Mouse (Mus musculus) megakaryocyte, embryonic 14.5 days (primary cell): ENCODE results near the gene Dclk2. TPM values are rescaled to one million over a fixed set of nuclear protein-coding genes. Genes with fewer than 3 reads are reported as not detected.

Experiments
- H3K27me3 ChIP-seq: replicated peaks from 2 replicates; pipeline ENCODE3; 2012; ENCODE audit warnings: inconsistent platforms
- H3K36me3 ChIP-seq: replicated peaks from 2 replicates; pipeline ENCODE3; 2012; ENCODE audit warnings: low read length, inconsistent platforms, mixed read lengths
- H3K4me1 ChIP-seq: 2 replicates; pipeline ENCODE4 v1.6.1; 2012; ENCODE audit warnings: inconsistent platforms
- H3K4me3 ChIP-seq: replicated peaks from 2 replicates; pipeline ENCODE3; 2012; ENCODE audit warnings: moderate library complexity, mild to moderate bottlenecking, inconsistent platforms
- H3K9me3 ChIP-seq: 2 replicates; pipeline ENCODE4 v1.6.1; 2012; ENCODE audit warnings: inconsistent platforms
- FLI1 ChIP-seq: IDR thresholded peaks from 2 replicates; pipeline ENCODE4 v1.6.1; 2012; ENCODE audit warnings: low read length, inconsistent platforms, mixed read lengths
- GATA1 ChIP-seq: IDR thresholded peaks from 3 replicates; pipeline ENCODE4 v1.6.1; 2012; ENCODE audit warnings: mixed read lengths, low read length, inconsistent platforms, borderline replicate concordance
- polyA plus RNA-seq: library from polyadenylated mRNA; stranded (reverse); fragments of >175 nt; gene quantifications from 2 replicates; pipeline ENCODE4 v1.2.3, GENCODE M21; 2012; ENCODE audit warnings: low replicate concordance; ENCODE audit not compliant: insufficient read depth

Gene Dclk2
- polyA plus RNA-seq, 1 experiment, result 4.5 TPM

- H3K4me1 ChIP-seq, result peaks cover 55% of the 10 kb centered on the region
- H3K4me3 ChIP-seq, result peak overlapping the region; percentile 65
- no peaks in the 10 kb centered on the region for H3K27me3 ChIP-seq
- TF ChIP-seq FLI1 (no peak), GATA1 (no peak)
- peaks cover 45% of the 10 kb centered on the region for H3K36me3 ChIP-seq
- H3K9me3 ChIP-seq, result no peaks in the 10 kb centered on the region
These were observed 145.8 kb downstream of the Dclk2 start for GRCm38 (mm10) chr3:86774566-86775443.

DNA sequence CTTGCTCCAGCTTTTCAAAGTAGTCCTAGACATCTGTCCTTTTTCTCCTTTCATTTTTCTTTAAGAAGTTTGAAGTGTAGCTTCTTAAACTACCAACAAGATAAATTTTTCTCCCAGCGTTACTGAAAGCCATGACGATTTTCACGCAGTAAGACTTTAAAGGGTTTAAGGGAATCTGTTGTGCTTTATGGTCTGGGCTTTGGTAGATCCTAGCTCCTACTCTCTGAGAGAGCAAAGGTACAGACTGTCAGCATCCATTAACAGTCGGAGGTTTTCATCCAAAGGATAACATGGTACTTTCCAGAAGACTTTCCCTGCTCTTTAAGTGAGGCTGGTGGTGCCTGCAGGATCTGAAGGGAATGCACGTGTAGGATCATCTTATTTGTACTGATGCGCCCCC is 151.7 kb downstream of the Dclk2 start:
- Histone ChIP-seq H3K36me3 (peaks cover 11% of the 10 kb centered on the region), H3K27me3 (peaks cover 18% of the 10 kb centered on the region), H3K4me1 (peaks cover 40% of the 10 kb centered on the region), H3K4me3 (no peak overlapping the region), H3K9me3 (peaks cover 3% of the 10 kb centered on the region; the same call in 1 of the 2 replicates)
- no peak for TF ChIP-seq GATA1
- TF ChIP-seq FLI1, result no peak

GRCm38 (mm10) chr3:86768553-86768952 is 152.1 kb downstream of the Dclk2 start:
- no peak overlapping the region for H3K4me3 ChIP-seq
- TF ChIP-seq GATA1 (no peak), FLI1 (no peak)
- H3K36me3 ChIP-seq, result peaks cover 12% of the 10 kb centered on the region
- H3K27me3 ChIP-seq, result peaks cover 18% of the 10 kb centered on the region
- peaks cover 5% of the 10 kb centered on the region; the same call in 1 of the 2 replicates for H3K9me3 ChIP-seq
- H3K4me1 ChIP-seq, result peaks cover 36% of the 10 kb centered on the region

DNA sequence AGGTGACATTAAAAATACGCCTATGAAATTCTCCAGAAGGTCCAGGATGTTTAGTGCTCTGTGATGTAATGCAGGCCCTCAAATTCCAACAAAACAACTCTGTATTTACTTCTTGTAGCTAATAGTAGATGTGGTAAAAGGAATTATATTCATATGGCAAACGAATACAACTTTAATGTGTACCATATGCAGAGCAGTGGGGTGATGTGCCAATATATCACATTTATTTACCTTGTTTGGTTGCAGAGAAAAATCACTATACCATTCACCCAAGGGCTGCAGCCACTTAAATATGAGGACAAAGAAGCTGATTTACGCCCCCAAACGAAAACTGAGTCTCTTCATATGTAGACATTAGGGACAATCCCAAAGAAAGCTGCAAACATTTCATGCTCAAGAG is 158.2 kb downstream of the Dclk2 start:
- Histone ChIP-seq H3K36me3 (peaks cover 10% of the 10 kb centered on the region), H3K4me3 (no peak overlapping the region), H3K4me1 (peaks cover 4% of the 10 kb centered on the region; the same call in 1 of the 2 replicates), H3K27me3 (peaks cover 8% of the 10 kb centered on the region), H3K9me3 (peaks cover 6% of the 10 kb centered on the region; the same call in 1 of the 2 replicates)
- TF ChIP-seq GATA1 (no peak), FLI1 (no peak)

GRCm38 (mm10) chr3:86762036-86762415 is 158.6 kb downstream of the Dclk2 start:
- H3K9me3 ChIP-seq, result peaks cover 6% of the 10 kb centered on the region; the same call in 1 of the 2 replicates
- H3K4me1 ChIP-seq, result peaks cover 6% of the 10 kb centered on the region; the same call in 1 of the 2 replicates
- peaks cover 7% of the 10 kb centered on the region for H3K27me3 ChIP-seq
- TF ChIP-seq FLI1 (no peak), GATA1 (no peak)
- H3K36me3 ChIP-seq, result peaks cover 13% of the 10 kb centered on the region
- H3K4me3 ChIP-seq, result no peak overlapping the region

DNA sequence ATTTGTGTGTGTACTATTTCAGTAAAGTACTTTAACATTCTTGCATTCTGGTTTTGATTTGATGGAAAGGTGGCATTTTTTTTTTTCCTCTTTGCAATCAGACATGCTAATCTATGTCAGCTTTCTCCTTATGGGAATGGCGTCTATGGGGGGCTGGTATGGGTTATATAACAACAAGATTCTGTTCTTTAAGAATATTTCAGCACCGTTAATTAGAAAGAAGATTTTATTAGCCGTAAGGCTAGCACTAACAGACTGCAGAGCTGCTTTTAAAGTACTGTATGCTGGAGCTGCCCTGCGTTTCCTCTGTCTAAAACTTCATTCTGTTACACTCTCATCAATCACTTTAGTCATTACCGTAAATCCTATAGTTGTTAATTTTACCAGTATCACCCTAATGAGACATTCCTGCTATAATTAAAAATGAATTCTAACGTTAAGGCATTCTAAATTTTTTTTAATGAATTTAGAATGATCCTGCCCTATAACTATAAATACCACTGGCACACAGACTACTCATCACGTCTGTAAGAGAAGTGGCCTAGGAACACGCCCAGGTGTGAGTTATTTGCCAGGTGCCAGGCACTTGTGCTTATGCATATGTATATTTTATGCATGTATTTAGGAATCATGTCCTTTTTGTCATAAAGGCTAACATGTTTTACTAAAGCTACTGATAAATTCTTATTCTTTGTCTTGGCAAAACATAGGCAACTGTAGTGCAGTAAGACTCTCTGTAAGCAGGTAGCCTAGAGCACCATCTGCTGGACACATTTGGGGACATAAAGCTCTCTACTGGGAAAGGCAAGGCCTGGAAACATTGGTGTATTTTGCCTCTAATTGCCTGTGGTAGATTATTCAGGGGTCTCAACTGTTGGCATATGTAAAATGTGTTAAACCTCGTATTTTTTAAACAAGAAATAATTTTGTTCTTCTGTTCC is 159.3 kb downstream of the Dclk2 start:
- no peak for TF ChIP-seq GATA1
- Histone ChIP-seq H3K27me3 (peaks cover 4% of the 10 kb centered on the region), H3K36me3 (peaks cover 13% of the 10 kb centered on the region), H3K4me1 (peaks cover 8% of the 10 kb centered on the region), H3K4me3 (no peak overlapping the region), H3K9me3 (peaks cover 6% of the 10 kb centered on the region; the same call in 1 of the 2 replicates)

GRCm38 (mm10) chr3:86760474-86760873 is 160.2 kb downstream of the Dclk2 start:
- peaks cover 10% of the 10 kb centered on the region for H3K4me1 ChIP-seq
- peaks cover 13% of the 10 kb centered on the region for H3K36me3 ChIP-seq
- H3K27me3 ChIP-seq, result peaks cover 2% of the 10 kb centered on the region
- H3K9me3 ChIP-seq, result peaks cover 6% of the 10 kb centered on the region; the same call in 1 of the 2 replicates
- no peak for TF ChIP-seq FLI1
- no peak for TF ChIP-seq GATA1
- no peak overlapping the region for H3K4me3 ChIP-seq

DNA sequence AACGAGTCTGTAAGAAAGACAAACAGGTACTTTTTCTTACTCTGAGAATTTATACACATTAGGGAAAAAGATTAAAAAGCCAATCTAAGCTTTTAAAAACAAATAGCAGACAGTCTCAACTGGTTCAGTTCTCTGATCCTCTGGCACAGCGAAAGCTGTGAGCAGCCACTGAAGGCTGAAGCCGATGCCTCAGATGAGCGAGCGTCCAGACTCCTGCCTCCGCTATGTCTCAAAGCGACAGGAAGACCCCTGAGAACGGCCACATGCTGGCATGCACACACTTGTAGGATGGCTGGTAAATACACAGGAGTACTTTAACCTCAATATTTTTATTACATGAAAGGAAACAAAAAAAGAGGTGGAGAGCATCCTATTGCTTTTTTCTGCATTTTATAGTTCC is 160.8 kb downstream of the Dclk2 start:
- Histone ChIP-seq H3K4me3 (no peak overlapping the region), H3K4me1 (peaks cover 16% of the 10 kb centered on the region), H3K36me3 (peaks cover 13% of the 10 kb centered on the region), H3K9me3 (peaks cover 6% of the 10 kb centered on the region; the same call in 1 of the 2 replicates), H3K27me3 (no peaks in the 10 kb centered on the region)
- TF ChIP-seq FLI1 (no peak), GATA1 (no peak)

- H3K4me3 ChIP-seq, result no peak overlapping the region
- no peaks in the 10 kb centered on the region for H3K27me3 ChIP-seq
- TF ChIP-seq FLI1, result no peak
- no peak for TF ChIP-seq GATA1
- H3K9me3 ChIP-seq, result peaks cover 5% of the 10 kb centered on the region; the same call in 1 of the 2 replicates
- peaks cover 13% of the 10 kb centered on the region for H3K36me3 ChIP-seq
- peaks cover 21% of the 10 kb centered on the region for H3K4me1 ChIP-seq
These were observed 161.3 kb downstream of the Dclk2 start for GRCm38 (mm10) chr3:86759383-86759782.
